8 mouse cellular contexts compared by ENCODE assay signal in genomic region chr15:87623966-87624609, GRCm38 (mm10).
DNase-seq lines count a peak whose midpoint lies in the region; ATAC-seq lines count a peak whose summit lies in the region.

No protein-coding gene starts in this region.

- H3K4me3 ChIP-seq in brown adipose tissue, adult 24 weeks (ENCODE audit: insufficient read depth, low read depth, low read length), result peak overlapping the region; percentile 61
- peak overlapping the region; percentile 77 for H3K4me3 ChIP-seq in forebrain, embryonic 10.5 days
- peak overlapping the region; percentile 63 for H3K4me3 ChIP-seq in heart, embryonic 12.5 days
- peak overlapping the region; percentile 70 for H3K4me3 ChIP-seq in kidney, embryonic 15.5 days (replicated peaks)
- peak overlapping the region; percentile 65 for H3K4me3 ChIP-seq in limb, embryonic 13.5 days
- peak overlapping the region; percentile 80 for H3K4me3 ChIP-seq in midbrain, embryonic 16.5 days (ENCODE audit: low read depth, low read length)

- H3K9me3 ChIP-seq in forebrain, embryonic 10.5 days, result no peaks in the 10 kb centered on the region
- no peaks in the 10 kb centered on the region for H3K9me3 ChIP-seq in heart, embryonic 12.5 days (replicated peaks)
- no peaks in the 10 kb centered on the region for H3K9me3 ChIP-seq in kidney, embryonic 15.5 days (replicated peaks)
- no peaks in the 10 kb centered on the region for H3K9me3 ChIP-seq in limb, embryonic 13.5 days
- H3K9me3 ChIP-seq in midbrain, embryonic 16.5 days (replicated peaks; ENCODE audit: control insufficient read depth, low read length, poor library complexity, severe bottlenecking), result no peaks in the 10 kb centered on the region

- no peaks in the 10 kb centered on the region for H3K36me3 ChIP-seq in forebrain, embryonic 10.5 days (replicated peaks)
- H3K36me3 ChIP-seq in heart, embryonic 12.5 days, result no peaks in the 10 kb centered on the region
- no peaks in the 10 kb centered on the region for H3K36me3 ChIP-seq in kidney, embryonic 15.5 days
- H3K36me3 ChIP-seq in limb, embryonic 13.5 days, result no peaks in the 10 kb centered on the region
- no peaks in the 10 kb centered on the region for H3K36me3 ChIP-seq in midbrain, embryonic 16.5 days (ENCODE audit: control insufficient read depth, insufficient read depth, low read length)

- ATAC-seq in heart, embryonic 12.5 days (ENCODE audit: insufficient number of reproducible peaks, low FRiP score), result peak; percentile 82
- peak; percentile 93 for ATAC-seq in kidney, embryonic 15.5 days (replicated peaks; ENCODE audit: low FRiP score)
- ATAC-seq in limb, embryonic 13.5 days (ENCODE audit: low FRiP score, low read depth), result peak; percentile 85
- ATAC-seq in midbrain, embryonic 16.5 days, result peak; percentile 91

- under 1% methylated on average over 86 of the region's 86 CpGs for WGBS in forebrain, embryonic 10.5 days
- 3% methylated on average over 86 of the region's 86 CpGs for WGBS in heart, embryonic 12.5 days
- WGBS in kidney, embryonic 15.5 days, result under 1% methylated on average over 82 of the region's 86 CpGs
- WGBS in limb, embryonic 13.5 days, result under 1% methylated on average over 71 of the region's 86 CpGs
- under 1% methylated on average over 58 of the region's 86 CpGs for WGBS in midbrain, embryonic 16.5 days

- peaks cover 13% of the 10 kb centered on the region; the same call in 1 of the 2 replicates for H3K27me3 ChIP-seq in forebrain, embryonic 10.5 days (ENCODE audit: poor library complexity, severe bottlenecking)
- H3K27me3 ChIP-seq in heart, embryonic 12.5 days (replicated peaks), result peaks cover 71% of the 10 kb centered on the region
- H3K27me3 ChIP-seq in kidney, embryonic 15.5 days, result peaks cover 53% of the 10 kb centered on the region
- peaks cover 71% of the 10 kb centered on the region for H3K27me3 ChIP-seq in limb, embryonic 13.5 days
- H3K27me3 ChIP-seq in midbrain, embryonic 16.5 days (ENCODE audit: control insufficient read depth, insufficient read depth, low read depth, low read length), result no peaks in the 10 kb centered on the region

- no peak overlapping the region for H3K27ac ChIP-seq in brown adipose tissue, adult 24 weeks (replicated peaks; ENCODE audit: low read depth, low read length)
- peak overlapping the region; percentile 91 for H3K27ac ChIP-seq in forebrain, embryonic 10.5 days
- no peak overlapping the region for H3K27ac ChIP-seq in heart, embryonic 12.5 days (ENCODE audit: poor library complexity, severe bottlenecking)
- H3K27ac ChIP-seq in kidney, embryonic 15.5 days, result peak overlapping the region; percentile 58
- peak overlapping the region; percentile 48; the same call in 1 of the 2 replicates for H3K27ac ChIP-seq in limb, embryonic 13.5 days
- H3K27ac ChIP-seq in midbrain, embryonic 16.5 days (ENCODE audit: low read length), result peak overlapping the region; percentile 89

- peak overlapping the region; percentile 99 for H3K4me2 ChIP-seq in heart, embryonic 12.5 days
- peak overlapping the region; percentile 98 for H3K4me2 ChIP-seq in kidney, embryonic 15.5 days
- peak overlapping the region; percentile 93 for H3K4me2 ChIP-seq in limb, embryonic 13.5 days (replicated peaks)
- H3K4me2 ChIP-seq in midbrain, embryonic 16.5 days (ENCODE audit: low read length), result peak overlapping the region; percentile 91

- DNase-seq in forebrain, embryonic 10.5 days (ENCODE audit: extremely low spot score, low spot score), result peak; percentile 88
- DNase-seq in telencephalon, adult 2 months (ENCODE audit: low read depth, low spot score), result peak; percentile 56
- no peak for DNase-seq in spleen, postnatal 36 days (ENCODE audit: low spot score in 2 of 2)

- peak overlapping the region; percentile 77 for H3K9ac ChIP-seq in heart, embryonic 12.5 days
- peak overlapping the region; percentile 66 for H3K9ac ChIP-seq in kidney, embryonic 15.5 days
- H3K9ac ChIP-seq in limb, embryonic 13.5 days, result peak overlapping the region; percentile 80
- peak overlapping the region; percentile 93 for H3K9ac ChIP-seq in midbrain, embryonic 16.5 days (ENCODE audit: low read depth, low read length)

- no peaks in the 10 kb centered on the region for H3K4me1 ChIP-seq in brown adipose tissue, adult 24 weeks (ENCODE audit: control insufficient read depth, insufficient read depth, insufficient read length, low read length)
- peaks cover 51% of the 10 kb centered on the region for H3K4me1 ChIP-seq in forebrain, embryonic 10.5 days
- peaks cover 10% of the 10 kb centered on the region for H3K4me1 ChIP-seq in heart, embryonic 12.5 days (replicated peaks)
- peaks cover 18% of the 10 kb centered on the region for H3K4me1 ChIP-seq in kidney, embryonic 15.5 days
- peaks cover 5% of the 10 kb centered on the region for H3K4me1 ChIP-seq in limb, embryonic 13.5 days
- H3K4me1 ChIP-seq in midbrain, embryonic 16.5 days (ENCODE audit: control insufficient read depth, insufficient read depth, low read length), result peaks cover 45% of the 10 kb centered on the region

Comparison
In these comparisons a context has a peak if more than half of its experiments do, and no peak if none do; other contexts are left out.
1. H3K27ac ChIP-seq: peak in forebrain, embryonic 10.5 days (single experiment), kidney, embryonic 15.5 days (single experiment), limb, embryonic 13.5 days (single experiment) and midbrain, embryonic 16.5 days (single experiment); none in brown adipose tissue, adult 24 weeks (single experiment) and heart, embryonic 12.5 days (single experiment).
2. DNase-seq: peak in forebrain, embryonic 10.5 days (single experiment) and telencephalon, adult 2 months (single experiment); none in spleen, postnatal 36 days (0 of 2).
3. Peak in every context shown above with its lines, with median percentiles within 50 percentile points of each other: H3K4me3 ChIP-seq, ATAC-seq, H3K4me2 ChIP-seq and H3K9ac ChIP-seq.